Mouse (Mus musculus): ENCODE measurements around the gene Rec114. TPM values are rescaled to one million over a fixed set of nuclear protein-coding genes. Genes with fewer than 3 reads are reported as not detected.

Gene Rec114
- polyA plus RNA-seq, 1 experiment from 2014 or later = 1.2 TPM

GRCm38 (mm10) chr9:58722151-58722550 is 21.6 kb downstream of the Rec114 start:
- Histone ChIP-seq H3K9ac (ENCODE audit: low read depth, low read length) (no peak overlapping the region), H3K36me3 (ENCODE audit: control insufficient read depth, insufficient read depth, low read length) (no peaks in the 10 kb centered on the region), H3K27me3 (ENCODE audit: control insufficient read depth, insufficient read depth, low read depth, low read length) (no peaks in the 10 kb centered on the region), H3K4me3 (ENCODE audit: low read depth, low read length) (no peak overlapping the region), H3K9me3 (replicated peaks; ENCODE audit: control insufficient read depth, low read length, poor library complexity, severe bottlenecking) (no peaks in the 10 kb centered on the region), H3K4me1 (ENCODE audit: control insufficient read depth, insufficient read depth, low read length) (no peaks in the 10 kb centered on the region), H3K4me2 (ENCODE audit: low read length) (no peak overlapping the region), H3K27ac (ENCODE audit: low read length) (no peak overlapping the region)
- WGBS = 85% methylated on average over 5 of the region's 5 CpGs
- no peak for ATAC-seq

GRCm38 (mm10) chr9:58721021-58721420 is 22.7 kb downstream of the Rec114 start:
- ATAC-seq = no peak
- Histone ChIP-seq H3K27ac (ENCODE audit: low read length) (no peak overlapping the region), H3K4me1 (ENCODE audit: control insufficient read depth, insufficient read depth, low read length) (no peaks in the 10 kb centered on the region), H3K27me3 (ENCODE audit: control insufficient read depth, insufficient read depth, low read depth, low read length) (no peaks in the 10 kb centered on the region), H3K4me3 (ENCODE audit: low read depth, low read length) (no peak overlapping the region), H3K9ac (ENCODE audit: low read depth, low read length) (no peak overlapping the region), H3K4me2 (ENCODE audit: low read length) (no peak overlapping the region), H3K36me3 (ENCODE audit: control insufficient read depth, insufficient read depth, low read length) (no peaks in the 10 kb centered on the region), H3K9me3 (replicated peaks; ENCODE audit: control insufficient read depth, low read length, poor library complexity, severe bottlenecking) (no peaks in the 10 kb centered on the region)
- WGBS = 29% methylated on average over 7 of the region's 7 CpGs

- H3K4me3 ChIP-seq (ENCODE audit: low read depth, low read length) = no peak overlapping the region
- no peaks in the 10 kb centered on the region for H3K36me3 ChIP-seq (ENCODE audit: control insufficient read depth, insufficient read depth, low read length)
- H3K9ac ChIP-seq (ENCODE audit: low read depth, low read length) = no peak overlapping the region
- no peak for ATAC-seq
- H3K4me2 ChIP-seq (ENCODE audit: low read length) = no peak overlapping the region
- H3K27me3 ChIP-seq (ENCODE audit: control insufficient read depth, insufficient read depth, low read depth, low read length) = no peaks in the 10 kb centered on the region
- H3K4me1 ChIP-seq (ENCODE audit: control insufficient read depth, insufficient read depth, low read length) = no peaks in the 10 kb centered on the region
- H3K9me3 ChIP-seq (replicated peaks; ENCODE audit: control insufficient read depth, low read length, poor library complexity, severe bottlenecking) = no peaks in the 10 kb centered on the region
- whole genome bisulfite sequencing = 81% methylated on average over 4 of the region's 4 CpGs
- H3K27ac ChIP-seq (ENCODE audit: low read length) = no peak overlapping the region
Measured at GRCm38 (mm10) chr9:58720167-58720566, 23.6 kb downstream of the Rec114 start.

GRCm38 (mm10) chr9:58719471-58719870 is 24.3 kb downstream of the Rec114 start:
- Histone ChIP-seq H3K4me1 (ENCODE audit: control insufficient read depth, insufficient read depth, low read length) (no peaks in the 10 kb centered on the region), H3K4me2 (ENCODE audit: low read length) (no peak overlapping the region), H3K27ac (ENCODE audit: low read length) (no peak overlapping the region), H3K27me3 (ENCODE audit: control insufficient read depth, insufficient read depth, low read depth, low read length) (no peaks in the 10 kb centered on the region), H3K4me3 (ENCODE audit: low read depth, low read length) (no peak overlapping the region), H3K36me3 (ENCODE audit: control insufficient read depth, insufficient read depth, low read length) (no peaks in the 10 kb centered on the region), H3K9me3 (replicated peaks; ENCODE audit: control insufficient read depth, low read length, poor library complexity, severe bottlenecking) (no peaks in the 10 kb centered on the region), H3K9ac (ENCODE audit: low read depth, low read length) (no peak overlapping the region)
- WGBS = 59% methylated on average over 5 of the region's 5 CpGs
- no peak for ATAC-seq

GRCm38 (mm10) chr9:58718964-58719363 is 24.8 kb downstream of the Rec114 start:
- WGBS = 53% methylated on average over 3 of the region's 3 CpGs
- no peaks in the 10 kb centered on the region for H3K9me3 ChIP-seq (replicated peaks; ENCODE audit: control insufficient read depth, low read length, poor library complexity, severe bottlenecking)
- H3K27ac ChIP-seq (ENCODE audit: low read length) = no peak overlapping the region
- H3K4me2 ChIP-seq (ENCODE audit: low read length) = no peak overlapping the region
- H3K36me3 ChIP-seq (ENCODE audit: control insufficient read depth, insufficient read depth, low read length) = no peaks in the 10 kb centered on the region
- no peak for ATAC-seq
- no peak overlapping the region for H3K4me3 ChIP-seq (ENCODE audit: low read depth, low read length)
- H3K9ac ChIP-seq (ENCODE audit: low read depth, low read length) = no peak overlapping the region
- H3K27me3 ChIP-seq (ENCODE audit: control insufficient read depth, insufficient read depth, low read depth, low read length) = no peaks in the 10 kb centered on the region
- no peaks in the 10 kb centered on the region for H3K4me1 ChIP-seq (ENCODE audit: control insufficient read depth, insufficient read depth, low read length)

- no peaks in the 10 kb centered on the region for H3K27me3 ChIP-seq (ENCODE audit: control insufficient read depth, insufficient read depth, low read depth, low read length)
- no peaks in the 10 kb centered on the region for H3K9me3 ChIP-seq (replicated peaks; ENCODE audit: control insufficient read depth, low read length, poor library complexity, severe bottlenecking)
- no peaks in the 10 kb centered on the region for H3K36me3 ChIP-seq (ENCODE audit: control insufficient read depth, insufficient read depth, low read length)
- H3K27ac ChIP-seq (ENCODE audit: low read length) = no peak overlapping the region
- H3K4me2 ChIP-seq (ENCODE audit: low read length) = no peak overlapping the region
- no peak overlapping the region for H3K4me3 ChIP-seq (ENCODE audit: low read depth, low read length)
- no peaks in the 10 kb centered on the region for H3K4me1 ChIP-seq (ENCODE audit: control insufficient read depth, insufficient read depth, low read length)
- 65% methylated on average over 2 of the region's 2 CpGs for WGBS
- ATAC-seq = no peak
- H3K9ac ChIP-seq (ENCODE audit: low read depth, low read length) = no peak overlapping the region
Measured at GRCm38 (mm10) chr9:58716886-58717285, 26.9 kb downstream of the Rec114 start.

- WGBS = 70% methylated on average over 7 of the region's 7 CpGs
- no peak overlapping the region for H3K9ac ChIP-seq (ENCODE audit: low read depth, low read length)
- no peaks in the 10 kb centered on the region for H3K36me3 ChIP-seq (ENCODE audit: control insufficient read depth, insufficient read depth, low read length)
- H3K27me3 ChIP-seq (ENCODE audit: control insufficient read depth, insufficient read depth, low read depth, low read length) = no peaks in the 10 kb centered on the region
- no peaks in the 10 kb centered on the region for H3K4me1 ChIP-seq (ENCODE audit: control insufficient read depth, insufficient read depth, low read length)
- H3K9me3 ChIP-seq (replicated peaks; ENCODE audit: control insufficient read depth, low read length, poor library complexity, severe bottlenecking) = no peaks in the 10 kb centered on the region
- no peak for ATAC-seq
- H3K4me2 ChIP-seq (ENCODE audit: low read length) = no peak overlapping the region
- H3K27ac ChIP-seq (ENCODE audit: low read length) = no peak overlapping the region
- H3K4me3 ChIP-seq (ENCODE audit: low read depth, low read length) = no peak overlapping the region
Measured at GRCm38 (mm10) chr9:58710642-58711041, 33.1 kb downstream of the Rec114 start.

- Histone ChIP-seq H3K9ac (ENCODE audit: low read depth, low read length) (no peak overlapping the region), H3K9me3 (replicated peaks; ENCODE audit: control insufficient read depth, low read length, poor library complexity, severe bottlenecking) (no peaks in the 10 kb centered on the region), H3K4me1 (ENCODE audit: control insufficient read depth, insufficient read depth, low read length) (no peaks in the 10 kb centered on the region), H3K27ac (ENCODE audit: low read length) (no peak overlapping the region), H3K27me3 (ENCODE audit: control insufficient read depth, insufficient read depth, low read depth, low read length) (no peaks in the 10 kb centered on the region), H3K4me3 (ENCODE audit: low read depth, low read length) (no peak overlapping the region), H3K4me2 (ENCODE audit: low read length) (no peak overlapping the region), H3K36me3 (ENCODE audit: control insufficient read depth, insufficient read depth, low read length) (no peaks in the 10 kb centered on the region)
- 4% methylated on average over 2 of the region's 2 CpGs for WGBS
- no peak for ATAC-seq
Measured at GRCm38 (mm10) chr9:58709939-58710338, 33.8 kb downstream of the Rec114 start.

- H3K9ac ChIP-seq (ENCODE audit: low read depth, low read length) = no peak overlapping the region
- H3K27me3 ChIP-seq (ENCODE audit: control insufficient read depth, insufficient read depth, low read depth, low read length) = no peaks in the 10 kb centered on the region
- H3K4me2 ChIP-seq (ENCODE audit: low read length) = no peak overlapping the region
- ATAC-seq = no peak
- WGBS = 89% methylated on average over 11 of the region's 11 CpGs
- no peaks in the 10 kb centered on the region for H3K4me1 ChIP-seq (ENCODE audit: control insufficient read depth, insufficient read depth, low read length)
- H3K4me3 ChIP-seq (ENCODE audit: low read depth, low read length) = no peak overlapping the region
- H3K27ac ChIP-seq (ENCODE audit: low read length) = no peak overlapping the region
- no peaks in the 10 kb centered on the region for H3K9me3 ChIP-seq (replicated peaks; ENCODE audit: control insufficient read depth, low read length, poor library complexity, severe bottlenecking)
- H3K36me3 ChIP-seq (ENCODE audit: control insufficient read depth, insufficient read depth, low read length) = no peaks in the 10 kb centered on the region
Measured at GRCm38 (mm10) chr9:58707796-58708195, 36.0 kb downstream of the Rec114 start.

GRCm38 (mm10) chr9:58706024-58706423 is 37.7 kb downstream of the Rec114 start:
- Histone ChIP-seq H3K27me3 (ENCODE audit: control insufficient read depth, insufficient read depth, low read depth, low read length) (no peaks in the 10 kb centered on the region), H3K4me2 (ENCODE audit: low read length) (no peak overlapping the region), H3K9me3 (replicated peaks; ENCODE audit: control insufficient read depth, low read length, poor library complexity, severe bottlenecking) (no peaks in the 10 kb centered on the region), H3K9ac (ENCODE audit: low read depth, low read length) (no peak overlapping the region), H3K36me3 (ENCODE audit: control insufficient read depth, insufficient read depth, low read length) (no peaks in the 10 kb centered on the region), H3K27ac (ENCODE audit: low read length) (no peak overlapping the region), H3K4me3 (ENCODE audit: low read depth, low read length) (no peak overlapping the region), H3K4me1 (ENCODE audit: control insufficient read depth, insufficient read depth, low read length) (no peaks in the 10 kb centered on the region)
- 85% methylated on average over 7 of the region's 7 CpGs for WGBS
- ATAC-seq = no peak

All from midbrain, embryonic 16.5 days (tissue).